Mouse (Mus musculus) bone marrow, adult 2 months (tissue): ENCODE data around the gene Zc3h12d. TPM values are rescaled to one million over a fixed set of nuclear protein-coding genes. Genes with fewer than 3 reads are reported as not detected.

Experiments used
- H3K27ac ChIP-seq: fragments of 200-500 bp; 2 replicates; pipeline ENCODE4 v1.5.1; 2012; ENCODE audit warnings: low read depth, mild to moderate bottlenecking, control low read depth, inconsistent platforms, low read length; ENCODE audit not compliant: control insufficient read depth, poor library complexity, insufficient read depth
- H3K4me1 ChIP-seq: fragments of 200-500 bp; 2 replicates; pipeline ENCODE4 v1.6.1; 2011; ENCODE audit warnings: low read length; ENCODE audit not compliant: control insufficient read depth, insufficient read depth
- H3K4me3 ChIP-seq: fragments of 200-500 bp; replicated peaks from 2 replicates; pipeline ENCODE3; 2011; ENCODE audit warnings: mild to moderate bottlenecking, low read depth, low read length, control low read depth; ENCODE audit not compliant: control insufficient read depth
- CTCF ChIP-seq: fragments of 200-500 bp; IDR thresholded peaks from 2 replicates; pipeline ENCODE4 v1.5.1; 2011; ENCODE audit warnings: low read length, control low read depth; ENCODE audit not compliant: control insufficient read depth, insufficient read depth
- POLR2A ChIP-seq: fragments of 200-500 bp; IDR thresholded peaks from 2 replicates; pipeline ENCODE4 v1.6.1; 2011; ENCODE audit warnings: low read depth, mild to moderate bottlenecking, control low read depth, low read length, borderline replicate concordance; ENCODE audit not compliant: control insufficient read depth
- WGBS: fragments of 180-500 bp; shearing (Covaris S2); methylation state at CpG from one replicate; pipeline ENCODE4 v1.1.7; 2018; 5-methylcytosine and 5-hydroxymethylcytosine counted together
- polyA plus RNA-seq: library from polyadenylated mRNA; stranded (reverse); fragments of >200 nt; gene quantifications from 2 replicates; pipeline ENCODE4 v1.2.4, GENCODE M21; 2011; ENCODE audit warnings: low replicate concordance; ENCODE audit not compliant: missing spikeins, insufficient read depth, insufficient read length

The Zc3h12d gene
- polyA plus RNA-seq, 1 experiment = 4.9 TPM

GRCm38 (mm10) chr10:7818676-7819075, 13.6 kb upstream of the Zc3h12d start:
- Histone ChIP-seq H3K27ac (no peak overlapping the region), H3K4me1 (no peaks in the 10 kb centered on the region), H3K4me3 (no peak overlapping the region)
- TF ChIP-seq CTCF = no peak
- no peak for TF ChIP-seq POLR2A
- 84% methylated on average over 4 of the region's 4 CpGs for WGBS

GRCm38 (mm10) chr10:7819156-7819555, 13.1 kb upstream of the Zc3h12d start:
- no peak overlapping the region for H3K4me3 ChIP-seq
- TF ChIP-seq CTCF (no peak), POLR2A (no peak)
- H3K4me1 ChIP-seq = no peaks in the 10 kb centered on the region
- WGBS = 93% methylated on average over 4 of the region's 4 CpGs
- H3K27ac ChIP-seq = no peak overlapping the region

GRCm38 (mm10) chr10:7819603-7820002, 12.7 kb upstream of the Zc3h12d start:
- Histone ChIP-seq H3K4me1 (no peaks in the 10 kb centered on the region), H3K4me3 (no peak overlapping the region), H3K27ac (no peak overlapping the region)
- TF ChIP-seq POLR2A (no peak), CTCF (no peak)
- WGBS = 92% methylated on average over 4 of the region's 4 CpGs

GRCm38 (mm10) chr10:7820171-7820570, 12.1 kb upstream of the Zc3h12d start:
- H3K4me1 ChIP-seq = no peaks in the 10 kb centered on the region
- 76% methylated on average over 5 of the region's 5 CpGs for WGBS
- no peak overlapping the region for H3K27ac ChIP-seq
- TF ChIP-seq CTCF = no peak
- no peak for TF ChIP-seq POLR2A
- H3K4me3 ChIP-seq = no peak overlapping the region

GRCm38 (mm10) chr10:7821981-7822380, 10.3 kb upstream of the Zc3h12d start:
- Histone ChIP-seq H3K4me3 (no peak overlapping the region), H3K27ac (no peak overlapping the region), H3K4me1 (no peaks in the 10 kb centered on the region)
- TF ChIP-seq POLR2A = no peak
- TF ChIP-seq CTCF = no peak
- WGBS = 93% methylated on average over 12 of the region's 12 CpGs

- TF ChIP-seq POLR2A (no peak), CTCF (no peak)
- H3K4me3 ChIP-seq = no peak overlapping the region
- no peak overlapping the region for H3K27ac ChIP-seq
- no peaks in the 10 kb centered on the region for H3K4me1 ChIP-seq
- 82% methylated on average over 9 of the region's 9 CpGs for WGBS
These were observed 7.5 kb upstream of the Zc3h12d start for GRCm38 (mm10) chr10:7824663-7825280.

GRCm38 (mm10) chr10:7825281-7825665, 7.0 kb upstream of the Zc3h12d start:
- Histone ChIP-seq H3K4me3 (no peak overlapping the region), H3K4me1 (no peaks in the 10 kb centered on the region), H3K27ac (no peak overlapping the region)
- TF ChIP-seq CTCF (no peak), POLR2A (no peak)
- WGBS = 73% methylated on average over 4 of the region's 4 CpGs

- Histone ChIP-seq H3K4me3 (no peak overlapping the region), H3K4me1 (no peaks in the 10 kb centered on the region), H3K27ac (no peak overlapping the region)
- no peak for TF ChIP-seq POLR2A
- TF ChIP-seq CTCF = no peak
- WGBS = 86% methylated on average over 9 of the region's 9 CpGs
These were observed 6.2 kb upstream of the Zc3h12d start for GRCm38 (mm10) chr10:7826106-7826505.
